Mouse (Mus musculus) liver, embryonic 16.5 days (tissue): ENCODE measurements around the gene Prkg1. TPM values are rescaled to one million over a fixed set of nuclear protein-coding genes. Genes with fewer than 3 reads are reported as not detected.

Experiments used
- ATAC-seq: fragments of 200-750 bp; cut with Nextera tagmentation; 2 replicates; pipeline ENCODE4 v1.8.0; 2017; ENCODE audit warnings: low read depth, mild to moderate bottlenecking, moderate number of reproducible peaks, moderate library complexity
- H3K27ac ChIP-seq: fragments of 300-500 bp; sonication (generic); 2 replicates; pipeline ENCODE4 v1.5.1; 2014; ENCODE audit warnings: mild to moderate bottlenecking, low read length
- H3K27me3 ChIP-seq: fragments of 300-500 bp; sonication (generic); 2 replicates; pipeline ENCODE4 v1.6.1; 2014; ENCODE audit warnings: low read depth, low read length, mixed read lengths; ENCODE audit not compliant: control insufficient read depth, insufficient read depth
- H3K36me3 ChIP-seq: fragments of 300-500 bp; sonication (generic); 2 replicates; pipeline ENCODE4 v1.6.1; 2014; ENCODE audit warnings: mild to moderate bottlenecking; ENCODE audit not compliant: control insufficient read depth, insufficient read depth
- H3K4me1 ChIP-seq: fragments of 300-500 bp; sonication (generic); 2 replicates; pipeline ENCODE4 v1.6.1; 2014; ENCODE audit warnings: low read depth, low read length, mixed read lengths; ENCODE audit not compliant: control insufficient read depth
- H3K4me2 ChIP-seq: fragments of 300-500 bp; sonication (generic); 2 replicates; pipeline ENCODE4 v1.6.1; 2014; ENCODE audit warnings: low read depth, low read length, mixed read lengths
- H3K4me3 ChIP-seq: fragments of 300-500 bp; sonication (generic); 2 replicates; pipeline ENCODE4 v1.5.1; 2014; ENCODE audit warnings: low read depth, mild to moderate bottlenecking, low read length
- H3K9ac ChIP-seq: fragments of 300-500 bp; sonication (generic); 2 replicates; pipeline ENCODE4 v1.6.1; 2014; ENCODE audit warnings: low read depth, low read length
- H3K9me3 ChIP-seq: fragments of 300-500 bp; sonication (generic); replicated peaks from 2 replicates; pipeline ENCODE4 v1.6.1; 2016; ENCODE audit warnings: low read length; ENCODE audit not compliant: control insufficient read depth
- WGBS: fragments of 180-500 bp; shearing (Covaris S2); extraction: QIAGEN DNeasy Blood & Tissue Kit; methylation state at CpG from one replicate; pipeline ENCODE4 v1.1.7; 2014; ENCODE audit not compliant: insufficient replicate concordance; 5-methylcytosine and 5-hydroxymethylcytosine counted together
- polyA plus RNA-seq: library from polyadenylated mRNA; unstranded; fragments of >200 nt; fragmentation: Nextera tagmentation; extraction: Ambion mirVana; gene quantifications from 2 replicates; pipeline ENCODE4 v1.2.1, GENCODE M21; 2015

The Prkg1 gene
- polyA plus RNA-seq, 1 experiment from 2014 or later = 1.3 TPM

DNA sequence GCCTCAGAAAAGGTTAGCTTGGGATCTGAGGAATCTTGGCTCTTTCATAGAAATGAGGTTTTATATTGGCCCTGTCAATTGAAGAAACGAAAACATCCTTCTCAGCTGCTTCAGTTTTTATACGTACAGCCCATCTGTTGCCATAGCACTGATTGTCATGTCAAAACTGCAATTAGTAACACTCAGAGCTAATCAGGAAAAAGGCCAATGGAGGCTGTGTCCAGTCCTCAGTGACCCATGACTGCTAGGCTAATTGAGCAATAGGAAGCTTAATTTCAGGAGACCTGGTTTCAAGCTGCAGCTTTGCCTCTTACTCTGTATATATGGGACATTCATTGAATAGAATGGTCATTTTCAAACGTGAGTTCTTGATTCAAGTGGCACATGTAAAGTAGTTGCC lies 686.6 kb downstream of the Prkg1 start:
- no peak overlapping the region for H3K4me2 ChIP-seq
- H3K36me3 ChIP-seq = no peaks in the 10 kb centered on the region
- H3K27me3 ChIP-seq = no peaks in the 10 kb centered on the region; the same call in 1 of the 2 replicates
- no peaks in the 10 kb centered on the region for H3K9me3 ChIP-seq
- no peak overlapping the region for H3K9ac ChIP-seq
- H3K27ac ChIP-seq = no peak overlapping the region
- no peaks in the 10 kb centered on the region for H3K4me1 ChIP-seq
- WGBS = 48% methylated on average over 3 of the region's 3 CpGs
- no peak for ATAC-seq
- H3K4me3 ChIP-seq = no peak overlapping the region

DNA sequence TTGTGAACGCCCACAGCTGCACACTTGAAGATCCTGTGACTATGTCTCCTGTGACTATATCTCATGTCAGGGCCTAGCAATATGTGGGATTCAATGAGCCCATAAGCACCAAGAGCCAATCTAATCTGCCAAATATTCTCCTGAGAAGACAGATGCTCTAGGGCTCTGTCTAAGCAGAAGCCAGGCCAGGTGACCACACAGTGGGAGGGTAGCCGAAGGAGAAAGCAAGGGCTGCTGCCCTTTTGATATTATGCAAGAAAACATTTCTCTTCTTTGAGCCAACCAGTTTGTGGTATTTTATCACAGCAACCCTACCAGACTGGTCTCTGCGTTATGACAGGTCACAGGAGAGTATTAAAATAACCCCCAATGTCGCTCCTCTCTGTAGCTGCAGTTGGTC lies 688.7 kb downstream of the Prkg1 start:
- Histone ChIP-seq H3K4me1 (no peaks in the 10 kb centered on the region), H3K9me3 (no peaks in the 10 kb centered on the region), H3K36me3 (no peaks in the 10 kb centered on the region), H3K4me2 (no peak overlapping the region), H3K27me3 (no peaks in the 10 kb centered on the region; the same call in 1 of the 2 replicates), H3K27ac (no peak overlapping the region), H3K4me3 (no peak overlapping the region), H3K9ac (no peak overlapping the region)
- WGBS = 61% methylated on average over 4 of the region's 4 CpGs
- no peak for ATAC-seq

DNA sequence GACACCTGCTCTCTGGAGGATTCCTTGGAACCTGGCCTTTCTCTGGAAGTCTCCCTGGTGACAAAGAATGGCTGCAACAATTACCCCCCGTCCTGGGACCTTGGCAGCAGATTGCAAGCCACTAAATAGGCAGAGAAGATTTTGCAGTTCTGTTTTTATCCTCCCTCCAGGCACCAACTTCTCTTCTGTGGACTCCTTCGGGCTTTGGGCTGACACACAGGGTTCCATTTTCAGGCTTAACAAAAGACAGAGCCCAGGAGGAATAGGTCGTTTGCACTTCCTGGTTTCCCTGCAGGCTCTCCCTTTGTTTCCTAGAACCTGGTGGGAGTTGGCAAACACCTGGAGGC lies 690.1 kb downstream of the Prkg1 start:
- no peaks in the 10 kb centered on the region for H3K4me1 ChIP-seq
- no peak overlapping the region for H3K4me2 ChIP-seq
- no peaks in the 10 kb centered on the region for H3K36me3 ChIP-seq
- H3K27ac ChIP-seq = no peak overlapping the region
- 28% methylated on average over 3 of the region's 3 CpGs for WGBS
- no peak for ATAC-seq
- no peak overlapping the region for H3K4me3 ChIP-seq
- no peaks in the 10 kb centered on the region for H3K9me3 ChIP-seq
- no peak overlapping the region for H3K9ac ChIP-seq
- H3K27me3 ChIP-seq = no peaks in the 10 kb centered on the region; the same call in 1 of the 2 replicates

DNA sequence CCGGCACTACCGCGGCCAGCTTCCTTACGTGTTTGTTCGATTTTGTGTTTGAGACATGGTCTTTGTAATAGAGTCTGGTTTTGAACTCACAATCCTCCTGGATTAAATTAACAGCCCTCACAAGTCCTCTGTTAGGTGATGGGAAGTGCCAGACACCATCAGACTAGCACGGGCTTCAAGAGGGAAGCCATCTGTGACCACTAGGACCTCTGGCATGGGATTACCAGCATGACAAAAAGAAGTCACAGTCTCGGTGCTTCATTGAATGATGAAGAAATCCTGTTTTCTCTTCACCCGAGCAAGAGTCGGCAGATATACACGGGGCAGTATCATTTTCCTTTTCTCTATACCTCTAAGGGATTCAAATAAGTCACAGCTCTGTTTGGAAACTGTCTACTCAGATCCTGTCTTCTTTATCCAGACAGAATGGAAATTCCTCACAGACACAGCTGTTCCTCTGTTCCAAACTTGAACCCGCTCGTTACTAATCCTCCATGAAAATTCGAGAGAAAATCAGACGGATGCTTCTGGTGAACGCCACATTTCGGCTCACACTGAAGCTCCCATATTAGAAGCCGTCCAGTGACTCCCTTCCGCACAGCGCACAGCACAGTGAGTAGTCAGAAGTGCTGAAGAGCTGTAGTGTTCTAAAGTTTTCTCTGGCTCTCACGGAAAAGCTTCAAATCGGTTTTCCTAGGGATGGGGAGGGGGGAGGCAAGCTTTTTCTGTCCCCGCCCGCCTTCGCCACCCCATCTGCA lies 690.7 kb downstream of the Prkg1 start:
- Histone ChIP-seq H3K27ac (no peak overlapping the region), H3K4me2 (no peak overlapping the region), H3K4me3 (no peak overlapping the region), H3K36me3 (no peaks in the 10 kb centered on the region), H3K9ac (no peak overlapping the region), H3K4me1 (no peaks in the 10 kb centered on the region), H3K27me3 (no peaks in the 10 kb centered on the region; the same call in 1 of the 2 replicates), H3K9me3 (no peaks in the 10 kb centered on the region)
- ATAC-seq = no peak
- WGBS = 66% methylated on average over 24 of the region's 24 CpGs

DNA sequence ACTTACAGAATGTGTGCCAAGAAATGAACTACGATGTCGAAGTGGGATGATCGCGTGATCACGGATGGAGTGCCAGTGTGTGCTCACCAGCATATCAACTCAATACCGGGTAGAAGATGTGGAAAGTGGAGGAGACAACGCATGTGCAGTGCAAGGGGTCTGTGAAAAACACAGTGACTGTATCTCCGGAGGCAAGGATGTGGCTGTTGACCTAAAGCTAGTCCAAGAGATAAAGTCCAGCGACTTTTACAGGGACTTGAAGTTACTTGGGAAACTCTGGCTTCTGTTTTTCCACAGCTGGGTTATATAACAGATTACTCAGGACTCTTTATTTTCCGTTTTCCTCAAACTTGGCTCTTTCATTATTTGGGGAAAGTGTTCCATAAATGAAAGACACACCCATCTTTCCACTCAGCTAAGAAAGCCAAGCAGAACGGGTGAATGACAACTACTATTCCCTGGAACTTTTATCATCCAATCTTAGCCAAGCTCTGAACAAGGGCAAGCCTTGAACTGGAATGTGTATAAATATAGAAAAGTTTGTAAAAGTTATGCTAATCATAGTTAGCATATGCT lies 699.5 kb downstream of the Prkg1 start:
- no peaks in the 10 kb centered on the region for H3K9me3 ChIP-seq
- 63% methylated on average over 11 of the region's 11 CpGs for WGBS

DNA sequence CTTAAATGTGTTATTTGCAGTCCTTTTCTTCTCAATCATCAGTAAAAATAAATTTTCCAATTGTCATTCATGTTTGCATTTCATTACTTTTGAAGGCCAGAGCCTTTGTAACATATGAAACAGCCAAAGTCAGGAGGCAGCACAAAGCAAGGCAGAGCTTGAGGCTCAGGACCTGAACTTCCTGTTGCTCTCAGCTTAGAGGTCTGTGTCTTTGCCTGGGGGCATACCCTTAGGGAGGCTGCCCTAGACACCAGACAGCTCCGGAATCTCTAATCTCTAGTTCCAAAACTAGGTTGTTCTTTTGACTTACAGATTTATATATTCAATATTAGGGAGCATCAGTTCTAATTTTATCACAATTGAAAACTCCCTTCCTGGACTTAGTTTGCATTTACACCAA lies 700.1 kb downstream of the Prkg1 start:
- 58% methylated on average over 1 of the region's 1 CpGs for WGBS

More for the DNA sequence above, 699.5 kb downstream of the Prkg1 start:
- no peak for ATAC-seq
- Histone ChIP-seq H3K36me3 (no peaks in the 10 kb centered on the region), H3K4me1 (no peaks in the 10 kb centered on the region), H3K4me2 (no peak overlapping the region), H3K27me3 (no peaks in the 10 kb centered on the region), H3K9ac (no peak overlapping the region), H3K27ac (no peak overlapping the region), H3K4me3 (no peak overlapping the region)

DNA sequence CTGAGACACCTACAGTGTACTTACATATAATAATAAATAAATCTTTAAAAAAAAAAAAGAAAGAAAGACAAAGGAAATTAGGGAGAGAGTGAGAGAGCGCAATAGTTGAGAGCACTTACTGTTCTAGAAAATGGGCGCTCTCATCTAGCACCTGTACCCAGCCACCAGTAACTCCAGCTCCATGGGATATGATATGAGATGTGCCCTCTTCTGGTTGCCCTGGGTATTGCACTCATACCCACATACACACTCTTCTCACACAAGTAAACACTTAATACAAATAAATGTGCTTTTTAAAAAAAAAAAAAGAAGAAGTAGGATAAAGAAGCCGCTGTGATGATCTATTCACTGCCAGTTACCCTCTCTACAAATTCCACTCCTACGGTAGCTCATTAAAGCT lies 718.2 kb downstream of the Prkg1 start:
- Histone ChIP-seq H3K27me3 (no peaks in the 10 kb centered on the region), H3K4me3 (no peak overlapping the region), H3K27ac (no peak overlapping the region), H3K36me3 (no peaks in the 10 kb centered on the region), H3K4me1 (no peaks in the 10 kb centered on the region), H3K9me3 (no peaks in the 10 kb centered on the region), H3K9ac (no peak overlapping the region), H3K4me2 (no peak overlapping the region)
- ATAC-seq = no peak
- 75% methylated on average over 4 of the region's 4 CpGs for WGBS

More for the DNA sequence above, 700.1 kb downstream of the Prkg1 start:
- Histone ChIP-seq H3K4me3 (no peak overlapping the region), H3K36me3 (no peaks in the 10 kb centered on the region), H3K27ac (no peak overlapping the region), H3K9ac (no peak overlapping the region), H3K27me3 (no peaks in the 10 kb centered on the region), H3K4me2 (no peak overlapping the region), H3K9me3 (no peaks in the 10 kb centered on the region), H3K4me1 (no peaks in the 10 kb centered on the region)
- ATAC-seq = no peak

DNA sequence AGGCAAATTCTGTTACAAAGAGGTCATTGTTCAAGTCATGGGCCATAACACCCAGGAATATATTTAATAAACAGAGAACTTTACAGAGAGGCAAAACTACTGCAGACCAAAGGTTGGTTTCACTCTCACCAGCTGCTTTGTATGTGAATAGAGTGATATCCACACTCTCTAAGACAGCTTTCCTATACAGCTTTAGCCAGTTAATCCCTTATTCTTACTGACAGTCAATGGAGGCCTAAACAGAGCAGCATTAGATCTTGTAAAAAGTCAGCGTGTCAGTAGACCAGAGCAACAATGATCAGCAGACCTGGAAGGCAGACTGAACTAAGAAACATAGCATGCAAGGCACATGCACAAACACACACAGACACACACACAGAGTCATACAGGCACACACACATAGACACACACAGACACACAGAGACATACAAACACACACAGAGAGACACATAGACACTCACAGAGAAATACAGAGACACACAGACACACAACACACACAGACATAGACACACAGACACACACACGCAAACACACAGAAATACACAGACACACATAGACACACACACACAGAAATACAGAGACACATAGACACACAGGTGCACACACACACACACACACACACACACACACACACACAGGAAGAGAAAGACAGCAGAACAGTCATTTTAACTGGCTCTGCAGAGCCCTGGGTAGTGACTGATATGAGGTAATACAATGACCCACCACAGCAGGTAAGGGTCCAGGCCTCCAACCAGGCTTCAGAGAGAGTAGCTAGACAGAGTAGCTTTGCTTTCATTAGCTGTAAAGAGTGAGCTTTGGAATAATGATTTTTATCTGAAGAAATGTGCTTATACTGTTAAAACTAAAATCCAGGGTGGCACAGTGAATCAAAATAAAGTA lies 723.6 kb downstream of the Prkg1 start:
- no peak for ATAC-seq
- Histone ChIP-seq H3K36me3 (no peaks in the 10 kb centered on the region), H3K9ac (no peak overlapping the region), H3K27ac (no peak overlapping the region), H3K4me3 (no peak overlapping the region), H3K4me2 (no peak overlapping the region), H3K27me3 (no peaks in the 10 kb centered on the region), H3K4me1 (no peaks in the 10 kb centered on the region), H3K9me3 (no peaks in the 10 kb centered on the region)
- 60% methylated on average over 2 of the region's 2 CpGs for WGBS

DNA sequence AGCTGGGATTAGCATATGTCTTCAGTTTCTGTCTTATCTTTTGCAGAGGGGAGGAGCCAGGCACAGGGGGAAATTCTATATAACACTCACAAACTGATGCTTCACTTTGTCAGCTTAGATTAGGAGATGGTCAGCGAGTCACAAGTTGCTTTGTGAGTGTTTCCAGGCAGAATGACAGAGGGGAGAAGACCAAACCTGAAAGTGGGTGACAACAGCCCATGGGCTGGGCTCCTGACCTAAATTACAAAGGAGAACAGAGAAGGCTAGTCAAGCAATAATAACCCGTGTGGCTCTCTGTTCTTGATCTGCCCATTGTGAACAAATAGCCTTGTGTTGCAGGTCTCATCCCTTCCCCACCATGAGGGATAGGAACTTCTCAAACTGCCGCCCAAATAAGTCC lies 725.9 kb downstream of the Prkg1 start:
- H3K36me3 ChIP-seq = no peaks in the 10 kb centered on the region
- no peaks in the 10 kb centered on the region for H3K27me3 ChIP-seq
- H3K4me2 ChIP-seq = no peak overlapping the region
- no peaks in the 10 kb centered on the region for H3K4me1 ChIP-seq
- 44% methylated on average over 3 of the region's 3 CpGs for WGBS
- no peak overlapping the region for H3K4me3 ChIP-seq
- no peak overlapping the region for H3K27ac ChIP-seq
- H3K9ac ChIP-seq = no peak overlapping the region
- no peaks in the 10 kb centered on the region for H3K9me3 ChIP-seq
- no peak for ATAC-seq
